Mouse (Mus musculus) gastrocnemius, adult 8-10 months (tissue): Measurements from ENCODE around the gene C1ql4. TPM values are rescaled to one million over a fixed set of nuclear protein-coding genes. Genes with fewer than 3 reads are reported as not detected.

Experiments
- DNase-seq, 2 experiments: peaks; one replicate each; pipeline ENCODE4 v3.0.0; 2022; ENCODE audit warnings: low spot score in 2 of 2
- total RNA-seq, 4 experiments: library from RNA; stranded (reverse); gene quantifications; 2 replicates each; pipeline ENCODE4 v1.2.4; 2022

C1ql4 gene
- not detected for total RNA-seq

GRCm38 (mm10) chr15:99087253-99088075, at the start of gene C1ql4:
Gene C1ql4, minus strand, starts transcription at chr15:99087817.
- no peak for DNase-seq

GRCm38 (mm10) chr15:99129956-99130910, 42.6 kb upstream of the C1ql4 start:
- DNase-seq, result no peak

- no peak for DNase-seq
These were observed 41.8 kb upstream of the C1ql4 start for GRCm38 (mm10) chr15:99129441-99129840.

GRCm38 (mm10) chr15:99127851-99128522, 40.4 kb upstream of the C1ql4 start:
- DNase-seq, result no peak

GRCm38 (mm10) chr15:99126816-99127365, 39.3 kb upstream of the C1ql4 start:
- no peak for DNase-seq

GRCm38 (mm10) chr15:99126081-99126815, 38.6 kb upstream of the C1ql4 start:
- peak; percentile 68 to 72 for DNase-seq

GRCm38 (mm10) chr15:99125711-99126080, 38.1 kb upstream of the C1ql4 start, which contains the start of gene Spats2:
Gene Spats2, plus strand, starts transcription at chr15:99125916.
- DNase-seq, result no peak

GRCm38 (mm10) chr15:99122642-99123041, 35.0 kb upstream of the C1ql4 start:
- no peak for DNase-seq

- no peak for DNase-seq
These were observed 33.2 kb upstream of the C1ql4 start for GRCm38 (mm10) chr15:99120814-99121213.

GRCm38 (mm10) chr15:99116539-99116938, 28.9 kb upstream of the C1ql4 start:
- no peak for DNase-seq

GRCm38 (mm10) chr15:99115065-99115423, 27.4 kb upstream of the C1ql4 start:
- DNase-seq, result no peak

GRCm38 (mm10) chr15:99114312-99115064, 26.9 kb upstream of the C1ql4 start:
- DNase-seq, result no peak

GRCm38 (mm10) chr15:99113396-99113975, 25.9 kb upstream of the C1ql4 start:
- no peak for DNase-seq

- DNase-seq, result no peak
These were observed 25.3 kb upstream of the C1ql4 start for GRCm38 (mm10) chr15:99112843-99113395.

- DNase-seq, result no peak
These were observed 24.2 kb upstream of the C1ql4 start for GRCm38 (mm10) chr15:99111809-99112208.

GRCm38 (mm10) chr15:99111139-99111538, 23.5 kb upstream of the C1ql4 start:
- no peak for DNase-seq

- DNase-seq, result no peak
These were observed 20.2 kb upstream of the C1ql4 start for GRCm38 (mm10) chr15:99107866-99108265.

GRCm38 (mm10) chr15:99105238-99105637, 17.6 kb upstream of the C1ql4 start:
- DNase-seq, result no peak

- no peak for DNase-seq
These were observed 12.4 kb upstream of the C1ql4 start for GRCm38 (mm10) chr15:99099984-99100383.
